ENCODE assay signal across 22 mouse cellular contexts in genomic region chr7:44612192-44612591, GRCm38 (mm10). TPM values are rescaled to one million over a fixed set of nuclear protein-coding genes. Genes with fewer than 3 reads are reported as not detected.
A peak's percentile ranks its signal among the peaks of the same experiment; 100 is the strongest.
DNase-seq lines count a peak whose midpoint lies in the region; ATAC-seq and TF ChIP-seq lines count a peak whose summit lies in the region.
"Had no signal": no experiment of that assay in that cellular context is flagged by ENCODE, and none has a peak within 500 bp of the region (broad histone marks: within the 10 kb centered on the region; RNA-seq: fewer than 3 reads in every experiment).

No protein-coding gene starts in this region.

- TF ChIP-seq CTCF in CH12.LX (conservative IDR thresholded peaks at IDR 0.05 in 1 of 2, IDR thresholded peaks at IDR 0.05 in 1 of 2; ENCODE audit: low read depth in 2 of 2, low read length in 2 of 2), result no peak
- TF ChIP-seq CTCF in lung, adult 2 months (IDR thresholded peaks at IDR 0.05; ENCODE audit: insufficient read depth, low read length), result no peak
- no peak for TF ChIP-seq CTCF in midbrain, postnatal 0 days (IDR thresholded peaks at IDR 0.05)

- H3K27ac ChIP-seq in CH12.LX (ENCODE audit: insufficient read depth, low read depth), result no peak overlapping the region
- H3K27ac ChIP-seq in midbrain, postnatal 0 days (ENCODE audit: low read depth, low read length), result no peak overlapping the region

- no peaks in the 10 kb centered on the region for H3K36me3 ChIP-seq in CH12.LX (replicated peaks in 1 of 2; ENCODE audit: control insufficient read depth in 1 of 2, insufficient read depth in 1 of 2, low read length in 1 of 2)
- H3K36me3 ChIP-seq in midbrain, postnatal 0 days (ENCODE audit: insufficient read depth, low read length), result no peaks in the 10 kb centered on the region
- H3K36me3 ChIP-seq: G1E had no signal

- dilution Hi-C loops in CH12.LX (cut with MboI; ENCODE audit: extremely low pct_ligation_motif_present, extremely low pct_unique_long_range_greater_than_20kb, low sequenced_read_pairs), result no loop called here

- H3K27me3 ChIP-seq in CH12.LX (replicated peaks), result no peaks in the 10 kb centered on the region
- peaks cover 11% of the 10 kb centered on the region; the same call in 1 of the 2 replicates for H3K27me3 ChIP-seq in midbrain, postnatal 0 days (ENCODE audit: insufficient read depth, low read length)

- H3K9me3 ChIP-seq in CH12.LX (replicated peaks; ENCODE audit: low read length), result peaks cover 5% of the 10 kb centered on the region
- H3K9me3 ChIP-seq in midbrain, postnatal 0 days (ENCODE audit: low read length), result no peaks in the 10 kb centered on the region
- H3K9me3 ChIP-seq: G1E had no signal

- H3K4me2 ChIP-seq in CH12.LX (ENCODE audit: insufficient read depth, low read depth, poor library complexity, severe bottlenecking), result no peak overlapping the region
- no peak overlapping the region for H3K4me2 ChIP-seq in midbrain, postnatal 0 days (ENCODE audit: low read depth, low read length, poor library complexity, severe bottlenecking)

- no peak for TF ChIP-seq POLR2A in CH12.LX (IDR thresholded peaks at IDR 0.05; ENCODE audit: low read depth, low read length)
- TF ChIP-seq POLR2A in lung, adult 2 months (IDR thresholded peaks at IDR 0.05; ENCODE audit: borderline replicate concordance, extremely low read depth, low read depth, low read length), result no peak

- 65% methylated on average over 7 of the region's 7 CpGs for WGBS in lung, adult 2 months
- 81% methylated on average over 7 of the region's 7 CpGs for WGBS in midbrain, postnatal 0 days

- TF ChIP-seq RAD21 in CH12.LX (IDR thresholded peaks at IDR 0.05; ENCODE audit: low read depth, low read length), result no peak; the same call in 1 of the 2 replicates

- no peak for ATAC-seq in midbrain, postnatal 0 days (ENCODE audit: low FRiP score)
- ATAC-seq: activated CD4-positive, CD25-positive, alpha-beta regulatory T cell, adult 4 months; CD4-positive, CD25-positive, alpha-beta regulatory T cell, adult 4 months; Patski had no signal

- no peak overlapping the region for H3K9ac ChIP-seq in CH12.LX (ENCODE audit: insufficient read depth, low read depth)
- H3K9ac ChIP-seq in midbrain, postnatal 0 days (replicated peaks; ENCODE audit: low read length, poor library complexity, severe bottlenecking), result no peak overlapping the region

- no peaks in the 10 kb centered on the region for H3K79me2 ChIP-seq in CH12.LX (replicated peaks; ENCODE audit: control insufficient read depth, extremely low read depth, insufficient read depth, poor library complexity, severe bottlenecking)

- TF ChIP-seq EP300 in CH12.LX (IDR thresholded peaks at IDR 0.05; ENCODE audit: low read length), result no peak

- DNase-seq in A20 (ENCODE audit: low read depth, low spot score) (peak; percentile 45), CH12.LX (ENCODE audit: extremely low read depth) (peak; percentile 61)
- no peak for DNase-seq in lung, adult 2 months
- no peak for DNase-seq in midbrain, postnatal 0 days (ENCODE audit: low spot score)
- DNase-seq: adrenal gland, adult 2 months; adrenal gland, adult 8-10 months; adrenal gland, postnatal 10 days; adrenal gland, postnatal 14 days; adrenal gland, postnatal 25 days; adrenal gland, postnatal 36 days; B cell, adult 2 months; cerebellum, adult 11 months; cerebellum, adult 11-12 months; cerebellum, adult 18-20 months; cerebellum, adult 2 months; cerebellum, adult 8-10 months had no signal

- no peak overlapping the region for H3K4me3 ChIP-seq in CH12.LX (replicated peaks in 1 of 3; ENCODE audit: low read depth in 2 of 3, low read length in 2 of 3, poor library complexity in 1 of 3)
- H3K4me3 ChIP-seq in lung, adult 2 months (replicated peaks; ENCODE audit: extremely low read depth, low read depth, low read length), result no peak overlapping the region
- H3K4me3 ChIP-seq in midbrain, postnatal 0 days (ENCODE audit: low read depth, low read length), result no peak overlapping the region

- in situ Hi-C loops in CH12.LX (cut with MboI; ENCODE audit: low pct_ligation_motif_present, low pct_unique_long_range_greater_than_20kb, low sequenced_read_pairs), result no loop called here

- H3K4me1 ChIP-seq in CH12.LX (ENCODE audit: control insufficient read depth in 1 of 2, insufficient read depth in 2 of 2), result peaks cover 18 to 44% of the 10 kb centered on the region in 2 experiments
- no peaks in the 10 kb centered on the region for H3K4me1 ChIP-seq in lung, adult 2 months (ENCODE audit: control insufficient read depth, insufficient read depth, low read length)
- no peaks in the 10 kb centered on the region for H3K4me1 ChIP-seq in midbrain, postnatal 0 days (ENCODE audit: insufficient read depth, low read length)

TF ChIP-seq in CH12.LX, 34 proteins besides CTCF, POLR2A, EP300 and RAD21:
- TF ChIP-seq USF2 (conservative IDR thresholded peaks at IDR 0.05; ENCODE audit: low read depth, low read length) (no peak), MAZ (IDR thresholded peaks at IDR 0.05; ENCODE audit: low read depth, low read length) (no peak), TCF12 (IDR thresholded peaks at IDR 0.05; ENCODE audit: low read depth, low read length) (peak; percentile 60), PAX5 (IDR thresholded peaks at IDR 0.05; ENCODE audit: low read length) (no peak), UBTF (IDR thresholded peaks at IDR 0.05; ENCODE audit: low read depth, low read length) (no peak), CHD2 (IDR thresholded peaks at IDR 0.05; ENCODE audit: low read length) (peak; percentile 37; the same call in 1 of the 2 replicates), IRF4 (IDR thresholded peaks at IDR 0.05; ENCODE audit: low read depth, low read length) (no peak), MEF2A (IDR thresholded peaks at IDR 0.05; ENCODE audit: borderline replicate concordance, low read depth, low read length) (peak; percentile 65; the same call in 1 of the 2 replicates)

RNA-seq across cellular contexts. Expression of gene Kcnc3, which starts 21.7 kb away (rescaled TPM):
- total RNA-seq in CH12.LX (2012; rRNA removed) (1.4 and 1.7 TPM in 2 replicates), CH12.LX (2014; rRNA removed) (0.18 and 0.31 TPM in 2 replicates)
- polyA plus RNA-seq in CH12.LX (2012; ENCODE audit: insufficient read length, low read depth), result 3.4 and 5.6 TPM in 2 replicates
- polyA plus RNA-seq in lung, adult 2 months (2012; rRNA removed), result 36.0 and 42.5 TPM in 2 replicates
- total RNA-seq in midbrain, postnatal 0 days (2014; rRNA removed), result 17.2 and 25.4 TPM in 2 replicates
- 6.2 and 6.6 TPM in 2 replicates for polyA plus RNA-seq in midbrain, postnatal 0 days (2015; fragmentation: Nextera tagmentation; extraction: Ambion mirVana)
- total RNA-seq: MEL had no signal
- polyA plus RNA-seq: activated CD4-positive, CD25-positive, alpha-beta regulatory T cell, adult 4 months; G1E had no signal

RNA-seq across cellular contexts. Expression of gene Napsa, which starts 40.0 kb away (rescaled TPM):
- total RNA-seq in CH12.LX (2012; rRNA removed) (194 and 200 TPM in 2 replicates), CH12.LX (2014; rRNA removed) (133 and 175 TPM in 2 replicates)
- polyA plus RNA-seq in CH12.LX (2012; ENCODE audit: insufficient read length, low read depth), result 239 and 253 TPM in 2 replicates
- polyA plus RNA-seq in lung, adult 2 months (2012; rRNA removed), result 576 and 610 TPM in 2 replicates
- total RNA-seq in midbrain, postnatal 0 days (2014; rRNA removed), result not detected in 2 replicates
- polyA plus RNA-seq in midbrain, postnatal 0 days (2015; fragmentation: Nextera tagmentation; extraction: Ambion mirVana), result 0.79 and 0.82 TPM in 2 replicates
- total RNA-seq: MEL had no signal
- polyA plus RNA-seq: C2C12 had no signal

RNA-seq across cellular contexts. Expression of gene Nr1h2, which starts 58.4 kb away (rescaled TPM):
- total RNA-seq in CH12.LX (2012; rRNA removed) (36.8 and 50.0 TPM in 2 replicates), CH12.LX (2014; rRNA removed) (13.9 and 14.2 TPM in 2 replicates)
- polyA plus RNA-seq in CH12.LX (2012; ENCODE audit: insufficient read length, low read depth), result 40.5 and 43.8 TPM in 2 replicates
- 194 and 216 TPM in 2 replicates for polyA plus RNA-seq in lung, adult 2 months (2012; rRNA removed)
- 46.8 and 47.7 TPM in 2 replicates for total RNA-seq in midbrain, postnatal 0 days (2014; rRNA removed)
- polyA plus RNA-seq in midbrain, postnatal 0 days (2015; fragmentation: Nextera tagmentation; extraction: Ambion mirVana), result 41.2 and 48.0 TPM in 2 replicates

RNA-seq across cellular contexts. Expression of gene Myh14, which starts 58.5 kb away (rescaled TPM):
- 1.1 and 1.5 TPM in 2 replicates for total RNA-seq in CH12.LX (2012; rRNA removed)
- total RNA-seq in CH12.LX (2014; rRNA removed), result 0.09 and 0.12 TPM in 2 replicates
- 0.60 and 0.89 TPM in 2 replicates for polyA plus RNA-seq in CH12.LX (2012; ENCODE audit: insufficient read length, low read depth)
- polyA plus RNA-seq in lung, adult 2 months (2012; rRNA removed), result 223 and 227 TPM in 2 replicates
- total RNA-seq in midbrain, postnatal 0 days (2014; rRNA removed), result 8.8 and 11.0 TPM in 2 replicates
- polyA plus RNA-seq in midbrain, postnatal 0 days (2015; fragmentation: Nextera tagmentation; extraction: Ambion mirVana), result 6.9 and 7.9 TPM in 2 replicates
- total RNA-seq: G1E had no signal
- polyA plus RNA-seq: CD4-positive, CD25-positive, alpha-beta regulatory T cell, adult 4 months; G1E had no signal

Comparison
In these comparisons a context has a peak if more than half of its experiments do, and no peak if none do; other contexts are left out.
1. DNase-seq: peak in A20 (single experiment) and CH12.LX (single experiment); none in lung, adult 2 months (single experiment) and midbrain, postnatal 0 days (single experiment).
2. RNA of gene Napsa, which starts 40.0 kb away (polyA plus RNA-seq): 576 to 610 TPM in lung, adult 2 months and 239 to 253 TPM in CH12.LX; 0.79 to 0.82 TPM in midbrain, postnatal 0 days; every median in the first group is over 100 times any median in the second.